Mouse (Mus musculus) cerebellum, adult 2 months (tissue): ENCODE results near the gene Nectin1. TPM values are rescaled to one million over a fixed set of nuclear protein-coding genes. Genes with fewer than 3 reads are reported as not detected.

Experiments
- DNase-seq, 2 experiments: peaks; one replicate each; pipeline ENCODE4 v3.0.0; 2021
- H3K27ac ChIP-seq: fragments of 200-500 bp; 2 replicates; pipeline ENCODE4 v1.5.1; 2012; ENCODE audit warnings: low read length, control low read depth, inconsistent platforms; ENCODE audit not compliant: insufficient read depth
- H3K27me3 ChIP-seq: fragments of 200-500 bp; 2 replicates; pipeline ENCODE4 v1.6.1; 2012; ENCODE audit warnings: inconsistent platforms, mild to moderate bottlenecking, low read length, moderate library complexity; ENCODE audit not compliant: control insufficient read depth, insufficient read depth
- H3K4me1 ChIP-seq: fragments of 200-500 bp; 2 replicates; pipeline ENCODE4 v1.6.1; 2011; ENCODE audit warnings: low read length; ENCODE audit not compliant: control insufficient read depth, insufficient read depth
- H3K4me3 ChIP-seq: fragments of 200-500 bp; replicated peaks from 2 replicates; pipeline ENCODE3; 2011; ENCODE audit warnings: mild to moderate bottlenecking, low read depth, low read length, control low read depth; ENCODE audit not compliant: insufficient read depth
- CTCF ChIP-seq: fragments of 200-500 bp; IDR thresholded peaks from 2 replicates; pipeline ENCODE4 v1.5.1; 2011; ENCODE audit warnings: low read depth, mild to moderate bottlenecking, control low read depth, low read length, moderate library complexity, borderline replicate concordance; ENCODE audit not compliant: insufficient read depth
- POLR2A ChIP-seq: fragments of 200-500 bp; IDR thresholded peaks from 2 replicates; pipeline ENCODE4 v1.6.1; 2011; ENCODE audit warnings: low read length, control low read depth, borderline replicate concordance; ENCODE audit not compliant: insufficient read depth
- WGBS: fragments of 180-500 bp; shearing (Covaris S2); methylation state at CpG from one replicate; pipeline ENCODE4 v1.1.7; 2018; 5-methylcytosine and 5-hydroxymethylcytosine counted together
- polyA plus RNA-seq: library from polyadenylated mRNA; depleted of rRNA; stranded (reverse); fragments of >200 nt; gene quantifications from 2 replicates; pipeline ENCODE4 v1.2.3, GENCODE M21; 2012

Gene Nectin1
- polyA plus RNA-seq, 1 experiment: 28.9 TPM

DNA sequence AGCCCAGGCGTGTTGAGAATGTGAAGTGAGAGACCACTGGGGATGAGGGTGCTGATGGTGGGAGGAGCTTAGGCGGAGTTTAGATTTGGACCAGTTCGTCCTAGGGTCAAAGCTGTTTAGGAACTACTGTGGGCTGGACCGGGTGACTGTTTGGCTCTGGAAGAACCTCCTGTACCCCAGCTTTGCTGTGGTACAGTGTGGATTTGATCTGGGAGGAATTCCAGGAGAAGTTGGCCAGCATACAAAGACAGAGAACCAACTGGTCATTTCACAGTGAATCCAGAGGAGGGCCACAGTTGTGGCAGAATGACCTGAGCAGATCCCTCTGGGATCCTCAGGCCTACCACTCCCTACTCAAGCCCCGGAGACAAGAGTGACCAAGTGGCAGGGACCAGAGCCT, 38.6 kb downstream of the Nectin1 start:
- H3K27me3 ChIP-seq: no peaks in the 10 kb centered on the region
- TF ChIP-seq POLR2A: no peak
- TF ChIP-seq CTCF: no peak
- H3K4me1 ChIP-seq: peaks cover 36% of the 10 kb centered on the region
- H3K4me3 ChIP-seq: no peak overlapping the region
- H3K27ac ChIP-seq: no peak overlapping the region
- 60% methylated on average over 5 of the region's 5 CpGs for WGBS
- DNase-seq: peak in 1 of 2 experiments; percentile 35

DNA sequence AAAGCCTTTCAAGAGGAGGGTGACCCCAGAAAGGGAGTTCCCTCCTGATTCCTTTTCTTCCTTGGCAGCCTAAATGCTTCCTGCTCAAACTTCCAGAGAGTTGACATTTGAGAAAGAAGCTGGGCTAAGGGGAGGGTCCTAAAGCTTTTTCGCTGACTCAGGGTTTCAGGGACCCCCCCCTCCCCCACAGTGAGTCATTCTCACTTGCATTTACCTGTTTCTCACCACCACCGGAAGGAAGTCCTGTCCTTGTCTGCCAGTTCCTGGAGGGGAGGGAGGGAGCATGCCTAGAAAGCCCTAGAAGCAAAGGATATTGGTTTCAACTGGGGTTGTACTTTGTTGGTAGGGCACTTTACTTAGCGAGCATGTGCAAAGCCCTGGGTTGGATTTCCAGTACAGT, 40.2 kb downstream of the Nectin1 start:
- Histone ChIP-seq H3K4me3 (no peak overlapping the region), H3K27me3 (no peaks in the 10 kb centered on the region), H3K4me1 (peaks cover 22% of the 10 kb centered on the region), H3K27ac (no peak overlapping the region)
- DNase-seq: no peak
- TF ChIP-seq POLR2A: no peak
- no peak for TF ChIP-seq CTCF
- WGBS: 68% methylated on average over 3 of the region's 3 CpGs

DNA sequence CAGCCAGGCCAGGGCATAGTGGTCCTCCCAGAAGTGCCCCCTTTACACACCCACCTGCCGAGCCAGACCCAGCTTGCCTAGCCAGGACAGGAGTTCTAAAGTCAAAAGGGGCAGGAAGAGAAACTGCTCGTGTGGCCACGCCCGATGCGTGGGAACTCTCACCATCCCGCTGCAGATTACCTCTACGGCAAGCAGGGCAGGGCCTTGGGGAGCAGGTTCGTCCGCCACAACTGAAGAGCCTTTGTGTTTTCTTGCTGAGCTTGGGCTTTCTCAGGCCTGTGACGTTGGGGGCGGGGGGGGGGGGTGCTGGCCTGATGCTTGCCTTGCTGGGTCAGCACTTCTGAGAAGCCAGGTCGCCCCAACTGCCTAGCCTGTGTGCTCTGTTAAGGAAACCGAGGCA, 41.1 kb downstream of the Nectin1 start:
- Histone ChIP-seq H3K4me3 (no peak overlapping the region), H3K27ac (no peak overlapping the region), H3K4me1 (peaks cover 19% of the 10 kb centered on the region), H3K27me3 (no peaks in the 10 kb centered on the region)
- WGBS: 92% methylated on average over 13 of the region's 13 CpGs
- TF ChIP-seq CTCF: no peak
- no peak for TF ChIP-seq POLR2A
- DNase-seq: no peak

DNA sequence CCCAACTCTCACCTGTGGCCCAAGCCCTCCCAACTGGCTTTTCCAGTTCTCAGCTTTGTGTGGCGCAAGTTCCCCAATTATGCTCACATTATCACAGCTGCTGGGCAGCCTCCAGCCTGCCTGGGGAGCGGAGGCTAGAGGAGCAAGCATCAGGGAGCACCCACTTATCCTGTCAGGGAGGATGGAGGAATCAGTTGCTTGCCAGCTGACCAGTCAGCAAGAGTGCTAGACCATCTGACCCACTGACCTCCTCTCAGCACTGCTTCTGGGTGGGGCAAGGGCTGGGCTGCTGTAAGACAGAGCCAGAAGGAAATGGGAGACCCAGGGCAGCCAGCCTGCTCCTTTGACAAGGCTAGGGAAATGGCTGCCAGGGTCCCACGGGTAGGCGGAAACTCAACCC, 43.8 kb downstream of the Nectin1 start:
- no peak overlapping the region for H3K4me3 ChIP-seq
- no peak for DNase-seq
- H3K27ac ChIP-seq: no peak overlapping the region
- TF ChIP-seq CTCF (no peak), POLR2A (no peak)
- no peaks in the 10 kb centered on the region for H3K27me3 ChIP-seq
- WGBS: 75% methylated on average over 4 of the region's 4 CpGs
- H3K4me1 ChIP-seq: peaks cover 4% of the 10 kb centered on the region

DNA sequence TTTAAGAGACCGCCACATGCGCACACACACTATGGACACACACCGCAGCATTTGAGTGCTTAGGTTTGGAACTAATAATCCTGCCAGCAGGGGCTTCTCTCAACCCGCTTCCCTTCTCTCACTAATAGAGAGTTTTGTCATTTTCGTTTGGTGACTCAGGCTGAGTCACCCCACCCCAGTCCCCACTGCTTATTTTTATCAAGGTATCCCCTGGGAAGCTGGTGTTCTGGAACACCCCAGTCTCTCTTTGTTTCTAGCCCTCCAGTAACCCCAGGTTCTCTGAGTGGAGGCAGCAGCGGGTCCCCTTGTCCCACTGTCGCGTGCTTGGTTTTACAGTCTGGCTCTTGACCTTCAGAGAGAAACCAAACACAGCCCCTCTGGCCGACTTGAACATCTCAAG, 48.9 kb downstream of the Nectin1 start:
- no peak overlapping the region for H3K4me3 ChIP-seq
- no peak for TF ChIP-seq POLR2A
- TF ChIP-seq CTCF: no peak
- no peaks in the 10 kb centered on the region for H3K27me3 ChIP-seq
- H3K4me1 ChIP-seq: no peaks in the 10 kb centered on the region
- 85% methylated on average over 9 of the region's 9 CpGs for WGBS
- no peak overlapping the region for H3K27ac ChIP-seq
- no peak for DNase-seq

DNA sequence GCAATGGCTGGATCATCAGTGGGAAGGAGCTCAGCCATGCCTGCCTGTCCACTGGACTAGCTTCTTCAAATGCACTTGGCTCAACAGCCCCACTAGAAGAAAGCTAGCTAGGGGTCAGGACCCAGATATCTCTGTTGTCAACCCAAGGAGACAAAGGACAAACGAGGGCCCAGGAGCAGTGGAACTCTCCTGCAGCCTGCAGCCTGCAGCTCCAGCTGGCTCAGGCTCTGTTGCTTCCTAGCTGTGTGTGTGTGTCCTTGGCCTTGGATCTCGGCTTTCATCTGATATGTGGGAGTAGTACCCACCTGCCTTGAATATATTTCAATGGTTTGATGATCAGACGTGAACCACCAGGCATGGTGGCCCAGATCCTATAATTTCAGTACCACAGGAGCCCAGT, 49.6 kb downstream of the Nectin1 start:
- no peak for DNase-seq
- H3K27ac ChIP-seq: no peak overlapping the region
- no peaks in the 10 kb centered on the region for H3K4me1 ChIP-seq
- no peaks in the 10 kb centered on the region for H3K27me3 ChIP-seq
- H3K4me3 ChIP-seq: no peak overlapping the region
- WGBS: 78% methylated on average over 3 of the region's 3 CpGs
- TF ChIP-seq CTCF (no peak), POLR2A (no peak)

DNA sequence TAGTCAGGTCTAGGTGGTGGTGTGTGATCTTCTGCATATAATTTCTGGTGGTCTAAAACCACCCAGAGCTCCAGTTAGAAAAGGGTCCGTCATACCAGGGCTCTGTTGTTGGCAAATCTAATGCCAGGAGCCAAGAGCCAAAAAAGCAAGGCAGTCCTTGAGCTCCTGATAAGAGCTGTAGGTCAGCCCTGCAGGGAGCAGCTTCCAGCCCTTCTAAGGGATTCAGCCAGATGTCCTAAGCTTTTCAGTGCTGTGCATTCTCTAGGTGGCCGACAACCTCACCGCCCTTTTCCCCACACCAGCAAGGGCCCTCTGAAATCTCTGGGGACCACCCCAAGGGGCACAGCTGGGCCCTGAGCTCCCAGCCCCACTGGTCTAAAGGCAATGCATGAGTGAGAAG, 52.2 kb downstream of the Nectin1 start:
- 92% methylated on average over 3 of the region's 3 CpGs for WGBS
- TF ChIP-seq CTCF (no peak), POLR2A (no peak)
- Histone ChIP-seq H3K4me3 (no peak overlapping the region), H3K27ac (no peak overlapping the region), H3K4me1 (no peaks in the 10 kb centered on the region), H3K27me3 (no peaks in the 10 kb centered on the region)
- DNase-seq: no peak

DNA sequence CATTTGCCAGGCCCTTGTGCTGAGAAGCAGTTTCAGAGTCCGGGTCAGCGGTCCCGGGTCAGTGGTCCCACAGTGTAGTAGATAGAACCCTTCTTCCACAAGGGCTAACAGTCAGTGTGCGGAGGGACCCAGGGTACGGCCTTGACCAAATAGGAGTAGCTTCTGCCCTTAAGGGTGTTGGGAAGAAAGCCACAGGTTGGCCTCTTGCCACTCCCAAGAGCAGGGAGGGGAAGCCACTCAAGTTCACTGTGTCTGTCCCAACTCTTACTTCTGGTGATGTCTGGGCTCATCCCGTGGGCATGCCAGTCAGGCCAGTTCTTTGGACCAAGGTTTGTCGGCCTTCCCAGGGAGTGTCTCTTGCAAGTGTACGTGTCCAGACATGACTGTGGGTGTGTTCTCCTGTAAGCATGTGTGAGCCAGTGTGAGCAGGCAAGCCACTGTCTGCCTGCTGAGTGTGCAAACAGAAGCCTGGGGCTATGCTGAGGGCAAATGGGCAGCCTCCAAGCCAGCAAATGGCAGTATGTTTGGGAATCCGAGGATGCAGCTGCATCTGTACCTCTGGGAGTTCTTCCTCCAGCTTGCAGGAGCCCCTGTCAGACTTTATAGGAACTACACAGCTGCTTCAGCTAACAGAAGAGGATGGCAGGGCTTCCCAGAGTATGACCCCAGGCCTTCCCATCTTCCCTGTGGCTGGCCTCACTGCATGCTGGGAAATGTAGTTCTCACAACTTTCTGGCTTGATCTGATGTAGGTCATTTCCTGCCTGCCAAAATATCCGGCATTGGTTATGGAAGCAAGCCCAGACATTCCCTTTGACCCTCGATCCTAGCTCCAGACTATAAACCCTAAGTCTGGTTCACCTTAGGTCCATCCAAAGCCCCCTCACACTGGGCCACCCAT, 53.3 kb downstream of the Nectin1 start:
- Histone ChIP-seq H3K4me3 (no peak overlapping the region), H3K27me3 (no peaks in the 10 kb centered on the region), H3K4me1 (no peaks in the 10 kb centered on the region), H3K27ac (no peak overlapping the region)
- 72% methylated on average over 11 of the region's 11 CpGs for WGBS
- no peak for TF ChIP-seq CTCF
- TF ChIP-seq POLR2A: no peak
- DNase-seq: no peak
